Mouse (Mus musculus): Measurements from ENCODE around the gene Eomes. TPM values are rescaled to one million over a fixed set of nuclear protein-coding genes. Genes with fewer than 3 reads are reported as not detected.

Gene Eomes
- polyA plus RNA-seq, 1 experiment from 2014 or later: 0.71 TPM

DNA sequence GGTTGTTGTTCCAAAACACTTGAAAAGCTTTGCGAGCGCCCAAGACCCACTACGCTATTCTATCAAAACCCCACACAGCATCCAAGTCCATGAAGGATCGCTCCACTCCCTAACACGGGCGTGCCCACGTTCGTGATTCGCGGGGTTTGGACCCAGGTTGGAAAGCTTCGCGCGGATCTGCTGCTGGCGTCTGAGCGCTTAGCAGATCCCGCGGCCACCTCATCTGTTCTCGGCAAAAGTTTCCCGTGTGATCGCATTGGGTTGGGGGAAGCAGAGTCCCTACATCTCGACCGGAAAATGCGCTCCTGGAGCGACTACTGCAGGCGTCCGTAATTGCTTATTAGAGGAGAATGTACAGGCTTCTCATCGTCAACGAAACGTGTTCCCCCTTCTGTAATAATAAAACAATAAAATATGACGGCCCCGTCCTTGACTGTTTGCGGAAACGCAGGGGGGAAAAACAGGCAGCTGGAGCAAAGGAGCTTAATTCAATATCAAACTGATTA, 1.2 kb upstream of the Eomes start:
- H3K27ac ChIP-seq: no peak overlapping the region
- peak overlapping the region; percentile 74 for H3K4me2 ChIP-seq (replicated peaks)
- H3K27me3 ChIP-seq: peaks cover 87% of the 10 kb centered on the region
- peak overlapping the region; percentile 48 for H3K4me3 ChIP-seq
- H3K9me3 ChIP-seq: no peaks in the 10 kb centered on the region
- no peak for ATAC-seq (ENCODE audit: low FRiP score, low read depth)
- WGBS: under 1% methylated on average over 33 of the region's 33 CpGs
- H3K4me1 ChIP-seq: peaks cover 35% of the 10 kb centered on the region
- no peak overlapping the region for H3K9ac ChIP-seq
- H3K36me3 ChIP-seq: no peaks in the 10 kb centered on the region

- Histone ChIP-seq H3K9ac (0 out of 2 replicates have a peak overlapping the region, but pooled peaks have one; percentile 13), H3K27ac (no peak overlapping the region), H3K36me3 (no peaks in the 10 kb centered on the region), H3K4me1 (peaks cover 35% of the 10 kb centered on the region), H3K4me3 (peak overlapping the region; percentile 48), H3K27me3 (peaks cover 89% of the 10 kb centered on the region), H3K9me3 (no peaks in the 10 kb centered on the region), H3K4me2 (replicated peaks) (peak overlapping the region; percentile 74)
- WGBS: under 1% methylated on average over 31 of the region's 31 CpGs
- no peak for ATAC-seq (ENCODE audit: low FRiP score, low read depth)
Observed at GRCm38 (mm10) chr9:118477281-118477931, 606 bp upstream of the Eomes start.

DNA sequence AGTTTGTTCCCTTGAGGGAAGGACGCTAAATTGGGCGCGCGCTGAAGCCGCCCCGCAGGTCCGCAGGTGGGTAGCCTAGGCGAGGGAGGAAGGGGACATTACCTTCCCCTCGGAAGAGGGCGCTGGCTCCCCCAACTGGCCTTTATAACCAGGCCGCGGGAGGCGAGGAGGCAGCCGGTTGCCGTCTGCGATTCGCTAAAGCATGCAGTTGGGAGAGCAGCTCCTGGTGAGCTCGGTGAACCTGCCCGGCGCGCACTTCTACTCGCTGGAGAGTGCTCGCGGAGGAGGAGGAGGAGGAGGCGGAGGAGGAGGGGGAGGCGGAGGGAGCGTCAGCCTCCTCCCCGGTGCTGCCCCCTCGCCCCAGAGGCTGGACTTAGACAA, 436 bp downstream of the Eomes start:
- ATAC-seq (ENCODE audit: low FRiP score, low read depth): peak; percentile 25; the same call in 1 of the 2 replicates
- H3K4me1 ChIP-seq: peaks cover 35% of the 10 kb centered on the region
- H3K27ac ChIP-seq: no peak overlapping the region
- H3K9ac ChIP-seq: peak overlapping the region; percentile 45; the same call in 1 of the 2 replicates
- H3K27me3 ChIP-seq: peaks cover 90% of the 10 kb centered on the region
- H3K9me3 ChIP-seq: no peaks in the 10 kb centered on the region
- peak overlapping the region; percentile 74 for H3K4me2 ChIP-seq (replicated peaks)
- peak overlapping the region; percentile 48 for H3K4me3 ChIP-seq
- under 1% methylated on average over 28 of the region's 29 CpGs for WGBS
- H3K36me3 ChIP-seq: no peaks in the 10 kb centered on the region

DNA sequence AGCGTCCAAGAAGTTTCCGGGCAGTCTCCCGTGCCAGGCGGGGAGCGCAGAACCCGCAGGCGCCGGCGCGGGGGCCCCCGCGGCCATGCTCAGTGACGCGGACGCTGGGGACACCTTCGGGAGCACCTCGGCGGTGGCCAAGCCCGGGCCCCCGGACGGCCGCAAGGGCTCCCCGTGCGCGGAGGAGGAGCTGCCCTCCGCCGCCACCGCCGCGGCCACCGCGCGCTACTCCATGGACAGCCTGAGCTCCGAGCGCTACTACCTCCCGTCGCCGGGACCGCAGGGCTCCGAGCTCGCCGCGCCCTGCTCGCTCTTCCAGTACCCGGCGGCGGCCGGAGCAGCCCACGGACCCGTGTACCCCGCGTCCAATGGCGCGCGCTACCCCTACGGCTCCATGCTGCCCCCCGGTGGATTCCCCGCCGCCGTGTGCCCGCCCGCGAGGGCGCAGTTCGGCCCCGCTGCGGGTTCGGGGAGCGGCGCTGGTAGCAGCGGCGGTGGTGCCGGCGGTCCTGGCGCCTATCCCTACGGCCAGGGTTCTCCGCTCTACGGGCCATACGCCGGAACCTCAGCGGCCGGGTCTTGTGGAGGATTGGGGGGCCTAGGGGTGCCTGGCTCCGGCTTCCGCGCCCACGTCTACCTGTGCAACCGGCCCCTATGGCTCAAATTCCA, 961 bp downstream of the Eomes start:
- Histone ChIP-seq H3K4me2 (replicated peaks) (peak overlapping the region; percentile 74), H3K9me3 (no peaks in the 10 kb centered on the region), H3K4me3 (peak overlapping the region; percentile 48), H3K27me3 (peaks cover 95% of the 10 kb centered on the region), H3K4me1 (peaks cover 35% of the 10 kb centered on the region), H3K36me3 (no peaks in the 10 kb centered on the region), H3K27ac (no peak overlapping the region), H3K9ac (peak overlapping the region; percentile 45; the same call in 1 of the 2 replicates)
- WGBS: under 1% methylated on average over 59 of the region's 87 CpGs
- ATAC-seq (ENCODE audit: low FRiP score, low read depth): peak; percentile 78

DNA sequence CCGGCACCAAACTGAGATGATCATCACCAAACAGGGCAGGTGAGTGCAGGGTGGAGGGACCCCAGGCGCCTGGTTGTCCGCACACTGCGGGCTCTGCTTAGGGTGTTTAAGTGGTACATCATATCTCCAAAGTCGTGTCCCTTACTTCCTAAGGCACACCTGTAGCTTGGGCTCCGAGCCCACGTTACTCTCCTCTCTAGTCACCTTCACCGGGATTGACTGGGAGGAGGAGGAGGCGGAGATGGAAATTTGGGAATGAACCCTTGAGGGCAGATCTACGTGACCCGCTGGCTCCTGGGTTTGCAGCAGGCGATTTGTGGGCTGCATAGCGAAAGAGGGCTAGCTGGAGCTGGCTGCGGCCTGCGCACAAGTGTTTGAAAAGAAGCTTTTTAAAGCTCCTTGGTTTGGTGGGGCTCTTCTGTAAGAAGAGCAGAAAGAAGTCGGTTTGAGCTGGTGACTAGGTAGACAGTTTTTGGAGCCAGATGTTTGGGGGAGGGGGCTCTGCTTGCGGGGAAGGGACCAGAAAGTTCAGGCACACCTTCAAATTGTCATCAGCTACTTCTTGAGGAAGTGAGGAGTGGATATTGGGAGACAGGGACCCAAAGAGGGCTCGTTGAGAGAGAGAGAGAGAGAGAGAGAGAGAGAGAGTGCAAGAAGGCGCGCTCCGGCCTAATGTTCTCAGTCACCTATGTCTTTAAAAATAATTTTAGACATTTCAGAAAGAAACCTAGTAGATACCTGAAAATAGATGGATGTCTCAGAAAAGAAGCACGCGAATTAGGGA, 1.7 kb downstream of the Eomes start:
- Histone ChIP-seq H3K4me2 (replicated peaks) (peak overlapping the region; percentile 74), H3K4me1 (peaks cover 35% of the 10 kb centered on the region), H3K27ac (no peak overlapping the region), H3K36me3 (no peaks in the 10 kb centered on the region), H3K4me3 (peak overlapping the region; percentile 48), H3K9ac (no peak overlapping the region), H3K27me3 (peaks cover 97% of the 10 kb centered on the region), H3K9me3 (no peaks in the 10 kb centered on the region)
- ATAC-seq (ENCODE audit: low FRiP score, low read depth): no peak
- 4% methylated on average over 23 of the region's 23 CpGs for WGBS

GRCm38 (mm10) chr9:118480292-118480690, 2.3 kb downstream of the Eomes start:
- peaks cover 35% of the 10 kb centered on the region for H3K4me1 ChIP-seq
- H3K36me3 ChIP-seq: no peaks in the 10 kb centered on the region
- no peak overlapping the region for H3K27ac ChIP-seq
- H3K9me3 ChIP-seq: no peaks in the 10 kb centered on the region
- no peak overlapping the region for H3K9ac ChIP-seq
- H3K27me3 ChIP-seq: peaks cover 97% of the 10 kb centered on the region
- no peak for ATAC-seq (ENCODE audit: low FRiP score, low read depth)
- H3K4me2 ChIP-seq (replicated peaks): no peak overlapping the region
- peak overlapping the region; percentile 5; the same call in 1 of the 2 replicates for H3K4me3 ChIP-seq
- 3% methylated on average over 14 of the region's 14 CpGs for WGBS

DNA sequence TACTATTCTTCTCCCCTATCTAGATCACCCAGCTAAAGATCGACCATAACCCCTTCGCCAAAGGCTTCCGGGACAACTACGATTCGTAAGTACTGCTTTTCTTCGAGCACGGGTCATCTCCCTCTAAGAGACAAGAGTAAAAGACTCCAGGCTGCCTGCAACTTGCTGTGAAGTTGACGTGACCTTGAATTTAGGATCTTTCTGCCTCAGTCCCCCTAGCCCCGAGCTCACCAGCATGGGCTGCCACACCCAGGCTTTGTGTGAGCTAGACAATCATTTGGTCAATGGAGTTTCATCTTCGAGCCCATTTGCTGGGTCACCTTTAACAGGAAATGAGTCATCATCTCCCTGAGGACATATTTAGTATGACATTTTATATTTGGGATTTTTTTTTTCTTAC, 4.2 kb downstream of the Eomes start:
- no peak for ATAC-seq (ENCODE audit: low FRiP score, low read depth)
- H3K27me3 ChIP-seq: peaks cover 99% of the 10 kb centered on the region
- H3K9ac ChIP-seq: no peak overlapping the region
- WGBS: 82% methylated on average over 10 of the region's 10 CpGs
- H3K36me3 ChIP-seq: no peaks in the 10 kb centered on the region
- H3K4me3 ChIP-seq: no peak overlapping the region
- no peak overlapping the region for H3K27ac ChIP-seq
- no peak overlapping the region for H3K4me2 ChIP-seq (replicated peaks)
- H3K4me1 ChIP-seq: peaks cover 33% of the 10 kb centered on the region
- H3K9me3 ChIP-seq: no peaks in the 10 kb centered on the region

GRCm38 (mm10) chr9:118486361-118487095, 8.5 kb downstream of the Eomes start:
- Histone ChIP-seq H3K27ac (no peak overlapping the region), H3K9ac (no peak overlapping the region), H3K4me2 (replicated peaks) (peak overlapping the region; percentile 65), H3K4me3 (peak overlapping the region; percentile 36), H3K27me3 (peaks cover 91% of the 10 kb centered on the region), H3K4me1 (peaks cover 27% of the 10 kb centered on the region), H3K9me3 (no peaks in the 10 kb centered on the region), H3K36me3 (no peaks in the 10 kb centered on the region)
- ATAC-seq (ENCODE audit: low FRiP score, low read depth): no peak
- WGBS: 1% methylated on average over 32 of the region's 32 CpGs

- Histone ChIP-seq H3K27me3 (peaks cover 90% of the 10 kb centered on the region), H3K4me2 (replicated peaks) (peak overlapping the region; percentile 65), H3K4me3 (peak overlapping the region; percentile 36; the same call in 1 of the 2 replicates), H3K4me1 (peaks cover 27% of the 10 kb centered on the region), H3K9ac (no peak overlapping the region), H3K36me3 (no peaks in the 10 kb centered on the region), H3K27ac (no peak overlapping the region), H3K9me3 (no peaks in the 10 kb centered on the region)
- ATAC-seq (ENCODE audit: low FRiP score, low read depth): no peak
- whole genome bisulfite sequencing: 0% methylated on average over 9 of the region's 9 CpGs
Observed at GRCm38 (mm10) chr9:118487096-118487395, 9.0 kb downstream of the Eomes start.

DNA sequence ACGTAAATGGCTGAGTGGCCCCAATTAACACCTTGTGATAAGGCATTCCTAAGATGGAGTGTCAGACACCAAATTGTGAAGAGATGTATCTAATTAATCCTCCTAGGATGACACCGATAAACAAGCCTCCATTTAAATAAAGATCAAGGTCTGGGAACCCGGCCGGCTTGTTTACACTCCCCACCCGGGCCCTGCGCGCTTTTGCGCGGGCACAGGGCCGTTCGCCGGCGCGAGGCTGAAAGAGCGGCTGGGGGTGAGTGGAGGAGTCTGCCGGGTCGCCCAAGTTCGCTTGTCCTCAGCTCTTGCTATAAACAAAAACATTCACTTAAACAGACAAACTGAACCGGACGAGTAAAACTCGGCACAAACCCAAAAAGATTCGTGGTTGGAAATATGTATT, 9.6 kb downstream of the Eomes start:
- no peak overlapping the region for H3K9ac ChIP-seq
- no peak for ATAC-seq (ENCODE audit: low FRiP score, low read depth)
- WGBS: under 1% methylated on average over 22 of the region's 22 CpGs
- H3K9me3 ChIP-seq: no peaks in the 10 kb centered on the region
- H3K4me2 ChIP-seq (replicated peaks): peak overlapping the region; percentile 65
- H3K4me3 ChIP-seq: peak overlapping the region; percentile 36
- no peaks in the 10 kb centered on the region for H3K36me3 ChIP-seq
- H3K4me1 ChIP-seq: peaks cover 27% of the 10 kb centered on the region
- H3K27ac ChIP-seq: no peak overlapping the region
- peaks cover 84% of the 10 kb centered on the region for H3K27me3 ChIP-seq

GRCm38 (mm10) chr9:118488138-118488895, 10.3 kb downstream of the Eomes start:
- Histone ChIP-seq H3K9me3 (no peaks in the 10 kb centered on the region), H3K27ac (no peak overlapping the region), H3K36me3 (no peaks in the 10 kb centered on the region), H3K9ac (no peak overlapping the region), H3K4me3 (peak overlapping the region; percentile 36), H3K4me1 (peaks cover 27% of the 10 kb centered on the region), H3K27me3 (peaks cover 78% of the 10 kb centered on the region), H3K4me2 (replicated peaks) (peak overlapping the region; percentile 65)
- WGBS: under 1% methylated on average over 28 of the region's 28 CpGs
- ATAC-seq (ENCODE audit: low FRiP score, low read depth): no peak
